Comparison of ENCODE assay signal across 8 mouse cellular contexts in genomic region chr11:4986695-4987486, GRCm38 (mm10). TPM values are rescaled to one million over a fixed set of nuclear protein-coding genes. Genes with fewer than 3 reads are reported as not detected.
A peak's percentile ranks its signal among the peaks of the same experiment; 100 is the strongest.
DNase-seq lines count a peak whose midpoint lies in the region; ATAC-seq and TF ChIP-seq lines count a peak whose summit lies in the region.

Gene Ap1b1 (plus strand): TSS chr11:4986824.

- no peaks in the 10 kb centered on the region; the same call in 1 of the 2 replicates for H3K79me2 ChIP-seq in heart, adult 2 months (replicated peaks; ENCODE audit: control insufficient read depth, insufficient read depth, low read length)

- peaks cover 5% of the 10 kb centered on the region for H3K4me1 ChIP-seq in bone marrow, adult 2 months (ENCODE audit: control insufficient read depth, insufficient read depth, low read length)
- H3K4me1 ChIP-seq in embryonic facial prominence, embryonic 14.5 days (ENCODE audit: control insufficient read depth, insufficient read depth, low read length): peaks cover 8% of the 10 kb centered on the region; the same call in 1 of the 2 replicates
- peaks cover 8% of the 10 kb centered on the region for H3K4me1 ChIP-seq in heart, adult 2 months (ENCODE audit: control insufficient read depth, insufficient read depth, low read length)
- peaks cover 13% of the 10 kb centered on the region for H3K4me1 ChIP-seq in limb, embryonic 12.5 days (replicated peaks)
- peaks cover 15% of the 10 kb centered on the region for H3K4me1 ChIP-seq in midbrain, embryonic 14.5 days (ENCODE audit: control insufficient read depth, insufficient read depth, low read length)

- peak within 1 kb of the TSS; percentile 55 for H3K27ac ChIP-seq in bone marrow, adult 2 months (ENCODE audit: control insufficient read depth, insufficient read depth, low read depth, low read length, poor library complexity)
- no peak within 1 kb of the TSS for H3K27ac ChIP-seq in embryonic facial prominence, embryonic 14.5 days (replicated peaks; ENCODE audit: low read depth, low read length)
- peak within 1 kb of the TSS; percentile 70 for H3K27ac ChIP-seq in heart, adult 2 months
- H3K27ac ChIP-seq in limb, embryonic 12.5 days: 0 out of 2 replicates have a peak within 1 kb of the TSS, but pooled peaks have one; percentile 12
- peak within 1 kb of the TSS; percentile 45; the same call in 1 of the 2 replicates for H3K27ac ChIP-seq in midbrain, embryonic 14.5 days (replicated peaks; ENCODE audit: low read depth, low read length)

- peak within 1 kb of the TSS; percentile 93 for H3K4me2 ChIP-seq in embryonic facial prominence, embryonic 14.5 days (ENCODE audit: low read depth, low read length)
- peak within 1 kb of the TSS; percentile 89 for H3K4me2 ChIP-seq in limb, embryonic 12.5 days
- H3K4me2 ChIP-seq in midbrain, embryonic 14.5 days (ENCODE audit: low read length): peak within 1 kb of the TSS; percentile 88

- TF ChIP-seq EP300 in heart, adult 2 months (IDR thresholded peaks at IDR 0.05; ENCODE audit: insufficient read depth, low read depth, low read length): no peak

- ATAC-seq in embryonic facial prominence, embryonic 14.5 days (ENCODE audit: low read depth): peak; percentile 93
- ATAC-seq in limb, embryonic 12.5 days (ENCODE audit: insufficient number of reproducible peaks, insufficient read depth, low FRiP score, low TSS enrichment, low read depth): peak; percentile 84
- ATAC-seq in midbrain, embryonic 14.5 days (ENCODE audit: low FRiP score, low TSS enrichment): peak; percentile 92

- WGBS in bone marrow, adult 2 months: 1% methylated on average over 62 of the region's 62 CpGs
- 1% methylated on average over 45 of the region's 62 CpGs for WGBS in embryonic facial prominence, embryonic 14.5 days
- under 1% methylated on average over 62 of the region's 62 CpGs for WGBS in heart, adult 2 months
- WGBS in limb, embryonic 12.5 days: under 1% methylated on average over 62 of the region's 62 CpGs
- 2% methylated on average over 62 of the region's 62 CpGs for WGBS in midbrain, embryonic 14.5 days

- no peaks in the 10 kb centered on the region for H3K9me3 ChIP-seq in embryonic facial prominence, embryonic 14.5 days (ENCODE audit: control insufficient read depth, low read length)
- H3K9me3 ChIP-seq in limb, embryonic 12.5 days: no peaks in the 10 kb centered on the region
- H3K9me3 ChIP-seq in midbrain, embryonic 14.5 days (ENCODE audit: control insufficient read depth, low read length): no peaks in the 10 kb centered on the region

- H3K4me3 ChIP-seq in bone marrow, adult 2 months (replicated peaks; ENCODE audit: control insufficient read depth, low read depth, low read length): peak within 1 kb of the TSS; percentile 77
- H3K4me3 ChIP-seq in embryonic facial prominence, embryonic 14.5 days (ENCODE audit: low read depth, low read length): peak within 1 kb of the TSS; percentile 72
- peak within 1 kb of the TSS; percentile 75 for H3K4me3 ChIP-seq in heart, adult 2 months
- peak within 1 kb of the TSS; percentile 75 for H3K4me3 ChIP-seq in limb, embryonic 12.5 days (replicated peaks)
- H3K4me3 ChIP-seq in midbrain, embryonic 14.5 days (replicated peaks; ENCODE audit: low read depth, low read length): peak within 1 kb of the TSS; percentile 73

- peak within 1 kb of the TSS; percentile 77 for H3K9ac ChIP-seq in embryonic facial prominence, embryonic 14.5 days (ENCODE audit: low read depth, low read length)
- peak within 1 kb of the TSS; percentile 73 for H3K9ac ChIP-seq in heart, adult 2 months (ENCODE audit: low read depth, low read length)
- peak within 1 kb of the TSS; percentile 75 for H3K9ac ChIP-seq in limb, embryonic 12.5 days (replicated peaks)
- peak within 1 kb of the TSS; percentile 78 for H3K9ac ChIP-seq in midbrain, embryonic 14.5 days (replicated peaks; ENCODE audit: low read length)

- no peak for TF ChIP-seq CTCF in bone marrow, adult 2 months (IDR thresholded peaks at IDR 0.05; ENCODE audit: control insufficient read depth, insufficient read depth, low read length)
- TF ChIP-seq CTCF in heart, adult 2 months (IDR thresholded peaks at IDR 0.05): no peak

- H3K27me3 ChIP-seq in embryonic facial prominence, embryonic 14.5 days (replicated peaks; ENCODE audit: control insufficient read depth, insufficient read depth, low read length): no peaks in the 10 kb centered on the region
- H3K27me3 ChIP-seq in heart, adult 2 months (ENCODE audit: control insufficient read depth, insufficient read depth, low read length): no peaks in the 10 kb centered on the region
- H3K27me3 ChIP-seq in limb, embryonic 12.5 days: peaks cover 26% of the 10 kb centered on the region
- no peaks in the 10 kb centered on the region for H3K27me3 ChIP-seq in midbrain, embryonic 14.5 days (ENCODE audit: control insufficient read depth, insufficient read depth, low read length)

- peak; percentile 79; the same call in 1 of the 2 replicates for TF ChIP-seq POLR2A in bone marrow, adult 2 months (IDR thresholded peaks at IDR 0.05; ENCODE audit: borderline replicate concordance, control insufficient read depth, low read depth, low read length)
- TF ChIP-seq POLR2A in heart, adult 2 months (IDR thresholded peaks at IDR 0.05; ENCODE audit: insufficient read depth, low read depth, low read length): peak; percentile 54; the same call in 1 of the 2 replicates

- intact Hi-C loops in heart, adult 2 months (cut with DNase I): loop anchor here (2.0 kb wide), 1 partner anchor 78 kb away; the partner anchor contains the start of gene Gas2l1

- DNase-seq in 416B (ENCODE audit: low read depth): peak; percentile 90
- peak; percentile 94 for DNase-seq in embryonic facial prominence, embryonic 14.5 days (ENCODE audit: low spot score)
- DNase-seq in heart, adult 2 months: peak; percentile 91 to 92
- peak; percentile 91 to 93 for DNase-seq in kidney, adult 8-10 months
- peak; percentile 92 for DNase-seq in midbrain, embryonic 14.5 days
- DNase-seq in spleen, adult 12 weeks (ENCODE audit: low spot score): peak; percentile 92

- H3K36me3 ChIP-seq in embryonic facial prominence, embryonic 14.5 days (ENCODE audit: control insufficient read depth, insufficient read depth, low read length): no peaks in the 10 kb centered on the region
- peaks cover 3% of the 10 kb centered on the region; the same call in 1 of the 2 replicates for H3K36me3 ChIP-seq in heart, adult 2 months (ENCODE audit: control insufficient read depth, insufficient read depth, low read length)
- H3K36me3 ChIP-seq in limb, embryonic 12.5 days: peaks cover 11% of the 10 kb centered on the region; the same call in 1 of the 2 replicates
- peaks cover 12% of the 10 kb centered on the region; the same call in 1 of the 2 replicates for H3K36me3 ChIP-seq in midbrain, embryonic 14.5 days (ENCODE audit: control insufficient read depth, insufficient read depth, low read length)

RNA-seq across cellular contexts. Expression of gene Ap1b1, which starts in this region (rescaled TPM):
- polyA plus RNA-seq in bone marrow, adult 2 months (2011; ENCODE audit: insufficient read depth, insufficient read length, low replicate concordance, missing spikeins): 75.4 and 99.1 TPM in 2 replicates
- polyA plus RNA-seq in embryonic facial prominence, embryonic 14.5 days (2014; fragmentation: Nextera tagmentation; extraction: Ambion mirVana): 48.9 and 57.1 TPM in 2 replicates
- 10 to 100 TPM; 48.1 to 48.6 TPM for total RNA-seq in heart, adult 2 months (2021)
- polyA plus RNA-seq in heart, adult 2 months (2012; rRNA removed): 64.2 and 77.2 TPM in 2 replicates
- 48.8 and 54.8 TPM in 2 replicates for polyA plus RNA-seq in limb, embryonic 12.5 days (2016; fragmentation: Nextera tagmentation; extraction: Ambion mirVana)
- polyA plus RNA-seq in midbrain, embryonic 14.5 days (2014; fragmentation: Nextera tagmentation; extraction: Ambion mirVana): 84.7 and 96.5 TPM in 2 replicates
